Mouse (Mus musculus): ENCODE results near the gene Gbgt1.

- TF ChIP-seq CTCF (IDR thresholded peaks at IDR 0.05; ENCODE audit: extremely low read depth, insufficient read length, insufficient replicate concordance, low read depth, low read length): no peak
- no peak for TF ChIP-seq POLR2A (IDR thresholded peaks at IDR 0.05; ENCODE audit: low read depth, low read length)
Observed at GRCm38 (mm10) chr2:28522166-28522565, 25.5 kb downstream of the Gbgt1 start.

Data from small intestine, adult 2 months (tissue).